Mouse (Mus musculus): ENCODE data around the gene Coq8b.
A peak's percentile ranks its signal among the peaks of the same experiment; 100 is the strongest.

DNA sequence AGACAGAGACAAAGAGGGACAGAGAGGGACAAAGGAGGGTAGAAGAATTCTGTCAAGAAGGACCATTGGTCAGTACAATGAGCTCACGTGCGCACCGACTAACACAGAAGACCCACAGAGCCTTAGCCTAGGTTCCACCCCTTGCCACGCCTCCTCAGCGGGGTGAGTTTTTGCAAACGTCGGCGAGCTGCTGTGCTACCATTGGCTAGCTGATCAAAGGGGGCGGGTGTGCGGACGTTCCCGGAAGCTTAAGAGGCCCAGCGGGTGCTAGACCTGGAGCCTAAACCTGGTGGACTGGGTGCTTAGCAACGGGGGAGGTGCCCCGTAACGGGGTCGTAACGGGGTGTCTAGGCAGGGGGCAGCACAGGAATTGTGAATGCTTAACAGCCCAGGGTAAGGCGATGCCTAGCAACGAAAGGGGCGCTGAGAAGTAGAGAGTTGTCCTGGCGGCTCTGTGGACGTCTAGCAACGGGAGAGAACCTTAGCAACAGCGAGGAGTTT, at the start of gene Coq8b:
- TF ChIP-seq CTCF (IDR thresholded peaks at IDR 0.05; ENCODE audit: extremely low read depth, insufficient read depth, low read length), result no peak
- TF ChIP-seq POLR2A (IDR thresholded peaks at IDR 0.05; ENCODE audit: extremely low read depth, insufficient read depth, low read length), result peak; percentile 66; the same call in 1 of the 2 replicates
